Mouse (Mus musculus): ENCODE measurements around the gene 2610008E11Rik.

GRCm38 (mm10) chr10:79109156-79109555 is 11.8 kb upstream of the 2610008E11Rik start:
- TF ChIP-seq CTCF (IDR thresholded peaks at IDR 0.05; ENCODE audit: borderline replicate concordance, control insufficient read depth, extremely low read depth, insufficient read depth, low read length, poor library complexity) = no peak
- no peak for TF ChIP-seq POLR2A (IDR thresholded peaks at IDR 0.05; ENCODE audit: control insufficient read depth, extremely low read depth, insufficient read depth, low read length, poor library complexity)
